Mouse (Mus musculus) lung, embryonic 15.5 days (tissue): ENCODE measurements around the gene Psme3. TPM values are rescaled to one million over a fixed set of nuclear protein-coding genes. Genes with fewer than 3 reads are reported as not detected.
"Not testable (repeated sequence)": the region's sequence is repeated elsewhere in the genome, so short reads cannot be mapped to it uniquely, and the experiment has no call there.

Experiments used
- ATAC-seq: fragments of 200-750 bp; cut with Nextera tagmentation; 2 replicates; pipeline ENCODE4 v1.8.0; 2017; ENCODE audit warnings: moderate number of reproducible peaks, borderline replicate concordance; ENCODE audit not compliant: low FRiP score, low TSS enrichment; ENCODE audit errors: extremely low read depth
- H3K27ac ChIP-seq: fragments of 300-500 bp; sonication (generic); 2 replicates; pipeline ENCODE4 v1.5.1; 2015; ENCODE audit warnings: moderate library complexity, mild to moderate bottlenecking, inconsistent platforms
- H3K27me3 ChIP-seq: fragments of 300-500 bp; sonication (generic); 2 replicates; pipeline ENCODE4 v1.6.1; 2015; ENCODE audit warnings: inconsistent platforms
- H3K36me3 ChIP-seq: fragments of 300-500 bp; sonication (generic); 2 replicates; pipeline ENCODE4 v1.6.1; 2015; ENCODE audit warnings: inconsistent platforms
- H3K4me1 ChIP-seq: fragments of 300-500 bp; sonication (generic); 2 replicates; pipeline ENCODE4 v1.6.1; 2015; ENCODE audit warnings: inconsistent platforms
- H3K4me2 ChIP-seq: fragments of 300-500 bp; sonication (generic); 2 replicates; pipeline ENCODE4 v1.6.1; 2015; ENCODE audit warnings: inconsistent platforms, mild to moderate bottlenecking, moderate library complexity
- H3K4me3 ChIP-seq: fragments of 300-500 bp; sonication (generic); 2 replicates; pipeline ENCODE4 v1.5.1; 2015; ENCODE audit warnings: mild to moderate bottlenecking, inconsistent platforms
- H3K9ac ChIP-seq: fragments of 300-500 bp; sonication (generic); 2 replicates; pipeline ENCODE4 v1.6.1; 2015; ENCODE audit warnings: inconsistent platforms
- H3K9me3 ChIP-seq: fragments of 300-500 bp; sonication (generic); 2 replicates; pipeline ENCODE4 v1.6.1; 2016; ENCODE audit warnings: inconsistent platforms
- WGBS: fragments of 180-500 bp; shearing (Covaris S2); methylation state at CpG from one replicate; pipeline ENCODE4 v1.1.7; 2015; 5-methylcytosine and 5-hydroxymethylcytosine counted together
- polyA plus RNA-seq: library from polyadenylated mRNA; unstranded; fragments of >200 nt; fragmentation: Nextera tagmentation; extraction: Ambion mirVana; gene quantifications from 2 replicates; pipeline ENCODE4 v1.2.1, GENCODE M21; 2015

Psme3 gene
- polyA plus RNA-seq, 1 experiment from 2014 or later: 130 TPM

GRCm38 (mm10) chr11:101316501-101316917 is 496 bp downstream of the Psme3 start:
- H3K9me3 ChIP-seq: no peaks in the 10 kb centered on the region
- WGBS: 0% methylated on average over 17 of the region's 17 CpGs

GRCm38 (mm10) chr11:101323609-101324008 is 7.6 kb downstream of the Psme3 start:
- peak; percentile 62; the same call in 1 of the 2 replicates for ATAC-seq
- H3K36me3 ChIP-seq: peaks cover 71% of the 10 kb centered on the region

More at GRCm38 (mm10) chr11:101316501-101316917, 496 bp downstream of the Psme3 start:
- Histone ChIP-seq H3K4me2 (peak overlapping the region; percentile 90), H3K27me3 (no peaks in the 10 kb centered on the region), H3K4me1 (peaks cover 14% of the 10 kb centered on the region), H3K4me3 (peak overlapping the region; percentile 98), H3K36me3 (peaks cover 31% of the 10 kb centered on the region), H3K9ac (peak overlapping the region; percentile 96), H3K27ac (peak overlapping the region; percentile 75)
- ATAC-seq: peak; percentile 41

GRCm38 (mm10) chr11:101324763-101325162 is 8.8 kb downstream of the Psme3 start, which contains the start of gene Aoc2:
Gene Aoc2 (plus strand): TSS chr11:101325063.
- Histone ChIP-seq H3K4me3 (no peak within 1 kb of the TSS), H3K4me2 (no peak within 1 kb of the TSS), H3K9ac (no peak within 1 kb of the TSS), H3K4me1 (no peaks in the 10 kb centered on the region; the same call in 1 of the 2 replicates), H3K27ac (no peak within 1 kb of the TSS), H3K36me3 (peaks cover 59% of the 10 kb centered on the region), H3K27me3 (no peaks in the 10 kb centered on the region), H3K9me3 (no peaks in the 10 kb centered on the region)
- ATAC-seq: no peak
- 82% methylated on average over 5 of the region's 5 CpGs for WGBS

More at GRCm38 (mm10) chr11:101323609-101324008, 7.6 kb downstream of the Psme3 start:
- H3K9me3 ChIP-seq: no peaks in the 10 kb centered on the region
- no peak overlapping the region for H3K4me2 ChIP-seq
- H3K27ac ChIP-seq: no peak overlapping the region
- WGBS: 12% methylated on average over 4 of the region's 4 CpGs
- H3K4me3 ChIP-seq: no peak overlapping the region
- no peaks in the 10 kb centered on the region for H3K27me3 ChIP-seq
- H3K9ac ChIP-seq: no peak overlapping the region
- H3K4me1 ChIP-seq: no peaks in the 10 kb centered on the region

GRCm38 (mm10) chr11:101325201-101325600 is 9.2 kb downstream of the Psme3 start:
- WGBS: 88% methylated on average over 11 of the region's 11 CpGs
- not testable (repeated sequence) for H3K4me3 ChIP-seq, ATAC-seq, H3K9me3 ChIP-seq, H3K27ac ChIP-seq, H3K4me2 ChIP-seq, H3K27me3 ChIP-seq, H3K9ac ChIP-seq, H3K4me1 ChIP-seq
- H3K36me3 ChIP-seq: peaks cover 55% of the 10 kb centered on the region

- Histone ChIP-seq H3K36me3 (peaks cover 45% of the 10 kb centered on the region), H3K4me1 (no peaks in the 10 kb centered on the region; the same call in 1 of the 2 replicates), H3K9me3 (no peaks in the 10 kb centered on the region), H3K4me3 (no peak overlapping the region), H3K27me3 (no peaks in the 10 kb centered on the region), H3K4me2 (no peak overlapping the region), H3K27ac (no peak overlapping the region), H3K9ac (no peak overlapping the region)
- 83% methylated on average over 11 of the region's 11 CpGs for WGBS
- ATAC-seq: no peak
These were observed 10.1 kb downstream of the Psme3 start for GRCm38 (mm10) chr11:101326147-101326546.

- no peak for ATAC-seq
- Histone ChIP-seq H3K27ac (no peak overlapping the region), H3K9me3 (no peaks in the 10 kb centered on the region), H3K4me1 (no peaks in the 10 kb centered on the region; the same call in 1 of the 2 replicates), H3K27me3 (no peaks in the 10 kb centered on the region), H3K36me3 (peaks cover 34% of the 10 kb centered on the region), H3K4me3 (no peak overlapping the region), H3K4me2 (no peak overlapping the region), H3K9ac (no peak overlapping the region)
- WGBS: 51% methylated on average over 3 of the region's 3 CpGs
These were observed 11.3 kb downstream of the Psme3 start for GRCm38 (mm10) chr11:101327311-101327710.

GRCm38 (mm10) chr11:101328941-101329635 is 13.1 kb downstream of the Psme3 start:
- no peak overlapping the region for H3K4me2 ChIP-seq
- H3K9ac ChIP-seq: no peak overlapping the region
- ATAC-seq: no peak
- H3K9me3 ChIP-seq: no peaks in the 10 kb centered on the region
- no peak overlapping the region for H3K27ac ChIP-seq
- H3K4me1 ChIP-seq: no peaks in the 10 kb centered on the region; the same call in 1 of the 2 replicates
- no peak overlapping the region for H3K4me3 ChIP-seq
- peaks cover 17% of the 10 kb centered on the region for H3K36me3 ChIP-seq
- WGBS: 63% methylated on average over 6 of the region's 6 CpGs
- H3K27me3 ChIP-seq: no peaks in the 10 kb centered on the region

- no peaks in the 10 kb centered on the region for H3K27me3 ChIP-seq
- WGBS: 59% methylated on average over 7 of the region's 7 CpGs
- no peak within 1 kb of the TSS for H3K9ac ChIP-seq
- H3K4me3 ChIP-seq: no peak within 1 kb of the TSS
- no peaks in the 10 kb centered on the region; the same call in 1 of the 2 replicates for H3K4me1 ChIP-seq
- H3K9me3 ChIP-seq: no peaks in the 10 kb centered on the region
- ATAC-seq: 0 out of 2 replicates have a peak, but pooled peaks have one; percentile 36
- H3K4me2 ChIP-seq: peak within 1 kb of the TSS; percentile 13; the same call in 1 of the 2 replicates
- peaks cover 4% of the 10 kb centered on the region; the same call in 1 of the 2 replicates for H3K36me3 ChIP-seq
- no peak within 1 kb of the TSS for H3K27ac ChIP-seq
These were observed 14.4 kb downstream of the Psme3 start, which contains the start of gene Aoc3 for GRCm38 (mm10) chr11:101330371-101330924. Gene Aoc3 (plus strand): TSS chr11:101330605.

- WGBS: 75% methylated on average over 6 of the region's 6 CpGs
- not testable (repeated sequence) for H3K9me3 ChIP-seq, H3K9ac ChIP-seq, H3K4me1 ChIP-seq, H3K27me3 ChIP-seq, H3K27ac ChIP-seq, H3K36me3 ChIP-seq, H3K4me3 ChIP-seq
- peak overlapping the region; percentile 13; the same call in 1 of the 2 replicates for H3K4me2 ChIP-seq
- 0 out of 2 replicates have a peak, but pooled peaks have one; percentile 20 for ATAC-seq
These were observed 14.9 kb downstream of the Psme3 start for GRCm38 (mm10) chr11:101330961-101331360.

GRCm38 (mm10) chr11:101332537-101332936 is 16.5 kb downstream of the Psme3 start:
- Histone ChIP-seq H3K4me3 (no peak overlapping the region), H3K9ac (no peak overlapping the region), H3K27me3 (no peaks in the 10 kb centered on the region), H3K4me2 (no peak overlapping the region), H3K4me1 (peaks cover 2% of the 10 kb centered on the region), H3K9me3 (no peaks in the 10 kb centered on the region), H3K27ac (no peak overlapping the region), H3K36me3 (no peaks in the 10 kb centered on the region)
- 74% methylated on average over 3 of the region's 3 CpGs for WGBS
- no peak for ATAC-seq

GRCm38 (mm10) chr11:101334023-101334422 is 18.0 kb downstream of the Psme3 start:
- Histone ChIP-seq H3K27ac (no peak overlapping the region), H3K36me3 (no peaks in the 10 kb centered on the region), H3K9me3 (no peaks in the 10 kb centered on the region), H3K4me3 (no peak overlapping the region), H3K9ac (no peak overlapping the region), H3K4me2 (0 out of 2 replicates have a peak overlapping the region, but pooled peaks have one; percentile 4), H3K4me1 (peaks cover 6% of the 10 kb centered on the region), H3K27me3 (no peaks in the 10 kb centered on the region)
- 46% methylated on average over 10 of the region's 10 CpGs for WGBS
- ATAC-seq: no peak

GRCm38 (mm10) chr11:101334516-101334915 is 18.5 kb downstream of the Psme3 start:
- Histone ChIP-seq H3K36me3 (no peaks in the 10 kb centered on the region), H3K9ac (no peak overlapping the region), H3K4me2 (no peak overlapping the region), H3K27ac (no peak overlapping the region), H3K9me3 (no peaks in the 10 kb centered on the region), H3K4me1 (peaks cover 6% of the 10 kb centered on the region), H3K27me3 (no peaks in the 10 kb centered on the region), H3K4me3 (no peak overlapping the region)
- ATAC-seq: no peak
- WGBS: 17% methylated on average over 6 of the region's 6 CpGs
